Mouse (Mus musculus) midbrain, embryonic 15.5 days (tissue): ENCODE data around the gene Lpar5. TPM values are rescaled to one million over a fixed set of nuclear protein-coding genes. Genes with fewer than 3 reads are reported as not detected.

ENCODE experiments used
- microRNA-seq: library from miRNA; unstranded; fragments of <30 nt; microRNA quantifications from one replicate; pipeline ENCODE4, GENCODE M21; 2016
- polyA plus RNA-seq: library from polyadenylated mRNA; unstranded; fragments of >200 nt; fragmentation: Nextera tagmentation; extraction: Ambion mirVana; gene quantifications from 2 replicates; pipeline ENCODE4 v1.2.1, GENCODE M21; 2015

Lpar5 gene
- polyA plus RNA-seq, 1 experiment from 2014 or later, result 0.56 TPM

Small RNAs within 50 kb of the gene (microRNA-seq; reads per million reads assigned to microRNA genes)
- gene Mir7045, result not detected

Other genes with a start within 250 kb of the Lpar5 start
- 233 and 234 TPM in 2 replicates for gene Usp5, start 238.4 kb upstream of the Lpar5 start, polyA plus RNA-seq
- gene Cdca3, start 238.4 kb upstream of the Lpar5 start, polyA plus RNA-seq, result 23.2 and 32.9 TPM in 2 replicates
- 2.6 and 2.8 TPM in 2 replicates for gene Gnb3, start 227.6 kb upstream of the Lpar5 start, polyA plus RNA-seq
- 16.1 and 18.1 TPM in 2 replicates for gene P3h3, start 210.2 kb upstream of the Lpar5 start, polyA plus RNA-seq
- 41.0 and 42.0 TPM in 2 replicates for gene Gpr162, start 203.9 kb upstream of the Lpar5 start, polyA plus RNA-seq
- 0.21 and 0.33 TPM in 2 replicates for gene Cd4, start 179.7 kb upstream of the Lpar5 start, polyA plus RNA-seq
- 2.8 and 3.2 TPM in 2 replicates for gene Lag3, start 156.2 kb upstream of the Lpar5 start, polyA plus RNA-seq
- 880 and 884 TPM in 2 replicates for gene Ptms, start 147.8 kb upstream of the Lpar5 start, polyA plus RNA-seq
- gene Mlf2, start 136.5 kb upstream of the Lpar5 start, polyA plus RNA-seq, result 559 and 568 TPM in 2 replicates
- 94.5 and 95.5 TPM in 2 replicates for gene Cops7a, start 102.4 kb upstream of the Lpar5 start, polyA plus RNA-seq
- 70.8 and 75.8 TPM in 2 replicates for gene Pianp, start 71.2 kb upstream of the Lpar5 start, polyA plus RNA-seq
- 19.1 and 19.9 TPM in 2 replicates for gene Zfp384, start 58.8 kb upstream of the Lpar5 start, polyA plus RNA-seq
- 165 and 178 TPM in 2 replicates for gene Ing4, start 28.2 kb upstream of the Lpar5 start, polyA plus RNA-seq
- gene Acrbp, start 18.2 kb upstream of the Lpar5 start, polyA plus RNA-seq, result 18.4 and 19.6 TPM in 2 replicates
- 105 and 125 TPM in 2 replicates for gene Chd4, start 28.1 kb downstream of the Lpar5 start, polyA plus RNA-seq
- 48.4 and 49.1 TPM in 2 replicates for gene Nop2, start 64.0 kb downstream of the Lpar5 start, polyA plus RNA-seq
- gene Iffo1, start 77.3 kb downstream of the Lpar5 start, polyA plus RNA-seq, result 22.0 and 23.3 TPM in 2 replicates
- gene Gapdh, start 98.5 kb downstream of the Lpar5 start, polyA plus RNA-seq, result 1,389 and 1,453 TPM in 2 replicates
- gene Ncapd2, start 123.8 kb downstream of the Lpar5 start, polyA plus RNA-seq, result 58.3 and 58.6 TPM in 2 replicates
- gene Mrpl51, start 123.9 kb downstream of the Lpar5 start, polyA plus RNA-seq, result 129 and 131 TPM in 2 replicates
- 15.5 and 16.5 TPM in 2 replicates for gene Vamp1, start 147.6 kb downstream of the Lpar5 start, polyA plus RNA-seq
- 6.3 TPM in 2 replicates for gene Tapbpl, start 163.9 kb downstream of the Lpar5 start, polyA plus RNA-seq
- 1.4 and 2.3 TPM in 2 replicates for gene Cd27, start 169.1 kb downstream of the Lpar5 start, polyA plus RNA-seq
- not detected in 2 replicates for gene Tuba3a, start 218.1 kb downstream of the Lpar5 start, polyA plus RNA-seq
- 14.2 and 16.4 TPM in 2 replicates for gene Ltbr, start 246.0 kb downstream of the Lpar5 start, polyA plus RNA-seq